Mouse (Mus musculus): Measurements from ENCODE around the gene Cntnap5a. TPM values are rescaled to one million over a fixed set of nuclear protein-coding genes. Genes with fewer than 3 reads are reported as not detected.

Gene Cntnap5a
- not detected in 2 replicates for total RNA-seq (2017)

DNA sequence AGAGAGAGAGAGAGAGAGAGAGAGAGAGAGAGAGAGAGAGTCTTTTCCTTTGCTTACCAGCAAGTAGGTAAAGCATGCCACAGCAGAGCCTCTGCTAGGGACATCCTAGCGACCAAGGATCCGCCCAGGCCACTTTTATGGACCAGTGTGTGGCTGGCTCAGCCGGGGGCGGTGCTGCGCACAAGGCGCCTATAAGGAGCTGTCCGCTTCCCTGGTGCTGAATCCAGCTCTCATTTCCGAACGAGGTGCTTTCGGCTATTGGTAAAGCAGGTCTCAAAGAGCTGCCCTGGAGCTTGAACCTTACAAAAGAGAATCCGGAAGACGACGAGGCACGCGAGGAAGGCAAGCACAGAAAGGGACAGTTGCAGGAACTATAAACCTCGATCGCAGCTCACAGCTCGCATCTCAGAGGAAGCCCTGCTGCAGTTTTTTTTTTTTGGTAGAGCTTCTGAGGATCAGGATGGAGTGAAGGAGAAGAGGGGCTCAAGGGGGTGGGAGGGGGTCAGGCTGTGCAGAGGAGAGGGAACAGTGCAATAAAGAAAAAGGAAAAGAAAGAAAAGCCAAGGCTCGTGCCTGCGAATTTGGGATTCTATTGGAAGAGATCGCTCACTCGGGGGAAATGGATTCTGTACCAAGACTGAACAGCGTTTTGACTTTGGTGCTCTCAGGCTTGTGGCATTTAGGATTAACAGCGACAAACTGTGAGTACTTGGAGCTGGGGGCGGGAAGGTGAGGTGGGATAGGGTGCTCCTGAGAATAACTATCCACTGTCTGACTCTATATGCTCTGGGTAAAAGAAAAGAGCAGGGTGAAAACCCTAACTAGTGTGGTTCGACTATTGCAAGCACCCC is at the start of gene Cntnap5a:
Cntnap5a (plus strand) TSS at position 239 of the 851 bp plus-strand sequence.
- no peak for ATAC-seq (replicated peaks in 1 of 2; ENCODE audit: insufficient read depth in 1 of 2, low FRiP score in 2 of 2, low TSS enrichment in 1 of 2, low read depth in 1 of 2, poor library complexity in 2 of 2, severe bottlenecking in 2 of 2)

- ATAC-seq (replicated peaks in 1 of 2; ENCODE audit: insufficient read depth in 1 of 2, low FRiP score in 2 of 2, low TSS enrichment in 1 of 2, low read depth in 1 of 2, poor library complexity in 2 of 2, severe bottlenecking in 2 of 2): no peak
Observed at GRCm38 (mm10) chr1:115646921-115647320, 37.6 kb upstream of the Cntnap5a start.

DNA sequence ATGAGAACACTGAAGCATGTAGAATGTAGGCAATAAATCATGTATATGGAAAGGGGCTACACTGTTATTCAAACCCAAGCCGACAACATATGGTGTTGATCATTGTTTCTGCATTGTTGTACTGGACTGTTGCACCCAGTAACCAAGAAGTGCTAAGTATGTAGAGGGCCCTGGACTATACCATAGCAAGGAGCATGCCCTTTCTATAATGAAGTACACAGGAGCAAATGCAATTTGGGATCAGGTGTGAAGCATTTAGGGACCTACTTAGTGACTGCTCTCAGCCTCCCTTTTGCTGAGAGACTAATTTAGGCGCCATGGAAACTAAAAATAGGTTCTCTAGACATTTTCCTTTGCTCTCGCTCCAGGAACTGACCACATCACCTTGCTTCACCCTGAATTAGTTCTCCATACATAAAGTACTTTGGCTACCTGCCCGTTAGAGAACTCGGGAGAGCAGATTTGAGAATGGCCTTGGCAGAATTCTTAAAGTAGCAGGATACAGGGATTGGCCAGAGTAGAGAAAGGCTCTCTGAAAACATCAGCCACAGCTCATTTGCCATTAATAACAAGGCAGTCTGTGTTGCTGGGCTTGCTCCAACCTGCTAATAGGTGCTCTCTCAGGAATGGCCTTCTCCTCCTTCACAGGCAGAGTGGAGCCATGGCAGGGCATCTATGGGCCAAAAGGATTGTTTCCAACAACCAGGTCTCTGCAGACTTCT is 26.1 kb upstream of the Cntnap5a start:
- ATAC-seq (replicated peaks in 1 of 2; ENCODE audit: insufficient read depth in 1 of 2, low FRiP score in 2 of 2, low TSS enrichment in 1 of 2, low read depth in 1 of 2, poor library complexity in 2 of 2, severe bottlenecking in 2 of 2): no peak

DNA sequence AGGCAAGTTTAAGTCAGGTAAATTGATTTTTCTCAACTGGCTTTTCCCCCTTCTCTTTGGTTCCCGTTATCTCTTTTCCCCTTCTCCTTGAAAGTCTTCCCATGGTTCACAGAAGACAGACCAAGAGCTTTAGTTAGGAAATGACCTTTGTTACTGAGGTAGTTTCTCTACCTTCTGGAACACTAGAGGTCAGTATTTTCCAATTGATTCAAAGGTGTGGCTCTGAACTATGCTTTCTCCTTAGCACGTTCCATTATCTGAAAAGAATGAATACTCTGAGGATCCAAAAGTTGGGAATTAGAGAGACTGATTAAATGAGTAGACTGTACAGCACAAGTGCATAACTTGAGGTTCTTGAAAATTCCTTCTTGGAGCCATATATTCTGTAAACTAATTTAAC is 1.9 kb downstream of the Cntnap5a start:
- ATAC-seq (replicated peaks in 1 of 2; ENCODE audit: insufficient read depth in 1 of 2, low FRiP score in 2 of 2, low TSS enrichment in 1 of 2, low read depth in 1 of 2, poor library complexity in 2 of 2, severe bottlenecking in 2 of 2): no peak

DNA sequence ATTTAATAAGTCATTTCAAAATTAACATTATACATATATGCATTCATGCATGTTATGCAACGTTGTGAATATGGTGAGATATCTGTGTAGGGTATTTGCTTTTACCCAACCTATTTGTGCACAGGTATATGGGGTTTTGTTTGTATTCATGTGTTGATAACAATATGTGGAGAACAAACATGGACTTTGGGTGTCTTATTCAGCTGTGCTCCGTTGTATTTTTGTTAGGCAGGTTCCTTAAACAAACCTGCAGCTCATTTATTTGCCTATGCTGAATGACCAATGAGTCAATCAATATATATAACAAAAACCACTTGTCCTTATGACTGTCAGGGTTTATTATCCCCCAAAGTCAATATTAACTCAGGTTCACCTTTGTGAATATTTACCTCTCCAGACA is 15.2 kb downstream of the Cntnap5a start:
- ATAC-seq (replicated peaks in 1 of 2; ENCODE audit: insufficient read depth in 1 of 2, low FRiP score in 2 of 2, low TSS enrichment in 1 of 2, low read depth in 1 of 2, poor library complexity in 2 of 2, severe bottlenecking in 2 of 2): no peak

DNA sequence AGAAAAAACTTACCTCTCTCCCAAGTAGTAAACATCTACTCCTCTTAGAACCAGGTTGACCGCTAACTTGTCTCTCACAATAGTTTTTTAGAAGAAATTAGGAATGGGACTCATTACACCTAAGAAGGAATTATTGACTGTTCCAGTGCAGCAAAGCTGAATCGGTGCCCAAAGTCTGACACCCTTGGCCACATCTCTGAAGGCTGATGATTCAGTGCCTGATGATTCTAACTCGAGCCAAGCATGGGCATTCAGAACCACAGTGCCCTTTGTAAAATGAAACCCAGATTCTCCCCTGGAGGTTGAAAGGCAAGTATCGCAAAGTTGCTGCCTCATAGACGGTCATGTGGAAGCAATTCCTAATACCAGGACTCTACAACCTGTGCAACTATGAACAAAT is 58.0 kb downstream of the Cntnap5a start:
- no peak for ATAC-seq (replicated peaks in 1 of 2; ENCODE audit: insufficient read depth in 1 of 2, low FRiP score in 2 of 2, low TSS enrichment in 1 of 2, low read depth in 1 of 2, poor library complexity in 2 of 2, severe bottlenecking in 2 of 2)

- no peak for ATAC-seq (replicated peaks in 1 of 2; ENCODE audit: insufficient read depth in 1 of 2, low FRiP score in 2 of 2, low TSS enrichment in 1 of 2, low read depth in 1 of 2, poor library complexity in 2 of 2, severe bottlenecking in 2 of 2)
Observed at GRCm38 (mm10) chr1:115745569-115745968, 61.0 kb downstream of the Cntnap5a start.

GRCm38 (mm10) chr1:115784737-115785136 is 100.2 kb downstream of the Cntnap5a start:
- ATAC-seq (replicated peaks in 1 of 2; ENCODE audit: insufficient read depth in 1 of 2, low FRiP score in 2 of 2, low TSS enrichment in 1 of 2, low read depth in 1 of 2, poor library complexity in 2 of 2, severe bottlenecking in 2 of 2): no peak

DNA sequence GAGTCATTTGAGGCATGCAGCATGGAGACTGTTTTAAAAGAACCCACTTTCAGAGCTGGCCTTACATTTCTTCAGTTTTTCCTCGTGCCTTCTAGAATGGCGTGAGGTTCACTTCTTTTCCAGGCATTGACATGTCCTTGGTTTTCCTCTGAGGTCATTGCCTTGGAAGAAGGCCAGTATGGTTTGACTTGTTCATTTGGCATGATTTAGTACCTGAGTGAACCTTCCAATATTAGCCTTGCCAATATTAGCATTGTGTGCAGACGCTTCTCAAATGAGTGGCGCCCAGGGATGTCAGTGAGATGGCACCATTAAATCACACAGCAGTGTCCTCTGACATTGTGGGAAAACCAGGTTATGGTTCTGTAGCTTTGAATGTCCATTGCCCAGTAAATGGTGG is 158.0 kb downstream of the Cntnap5a start:
- ATAC-seq (replicated peaks in 1 of 2; ENCODE audit: insufficient read depth in 1 of 2, low FRiP score in 2 of 2, low TSS enrichment in 1 of 2, low read depth in 1 of 2, poor library complexity in 2 of 2, severe bottlenecking in 2 of 2): no peak

- ATAC-seq (replicated peaks in 1 of 2; ENCODE audit: insufficient read depth in 1 of 2, low FRiP score in 2 of 2, low TSS enrichment in 1 of 2, low read depth in 1 of 2, poor library complexity in 2 of 2, severe bottlenecking in 2 of 2): no peak
Observed at GRCm38 (mm10) chr1:115847605-115848004, 163.0 kb downstream of the Cntnap5a start.

GRCm38 (mm10) chr1:115852206-115852605 is 167.7 kb downstream of the Cntnap5a start:
- no peak for ATAC-seq (replicated peaks in 1 of 2; ENCODE audit: insufficient read depth in 1 of 2, low FRiP score in 2 of 2, low TSS enrichment in 1 of 2, low read depth in 1 of 2, poor library complexity in 2 of 2, severe bottlenecking in 2 of 2)

DNA sequence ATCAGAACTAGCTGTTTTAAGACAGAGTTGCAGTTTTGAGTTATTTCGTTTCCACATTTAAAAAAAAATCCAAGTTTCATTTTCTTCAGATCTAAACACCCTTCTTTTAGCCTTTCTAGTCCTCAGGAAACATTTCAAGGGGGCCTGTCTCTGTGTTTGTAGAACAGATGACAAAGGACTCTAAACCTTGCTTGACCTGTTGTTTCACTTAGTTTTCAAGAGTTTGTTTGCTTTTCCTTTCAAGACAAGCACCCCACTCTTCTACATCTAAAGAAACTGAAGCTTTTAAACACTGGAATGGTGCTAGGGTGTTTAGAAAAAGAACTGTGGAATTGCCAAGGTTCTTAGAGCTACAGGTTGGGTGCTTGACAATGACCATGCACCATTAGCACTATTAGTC is 233.8 kb downstream of the Cntnap5a start:
- ATAC-seq (replicated peaks in 1 of 2; ENCODE audit: insufficient read depth in 1 of 2, low FRiP score in 2 of 2, low TSS enrichment in 1 of 2, low read depth in 1 of 2, poor library complexity in 2 of 2, severe bottlenecking in 2 of 2): no peak

DNA sequence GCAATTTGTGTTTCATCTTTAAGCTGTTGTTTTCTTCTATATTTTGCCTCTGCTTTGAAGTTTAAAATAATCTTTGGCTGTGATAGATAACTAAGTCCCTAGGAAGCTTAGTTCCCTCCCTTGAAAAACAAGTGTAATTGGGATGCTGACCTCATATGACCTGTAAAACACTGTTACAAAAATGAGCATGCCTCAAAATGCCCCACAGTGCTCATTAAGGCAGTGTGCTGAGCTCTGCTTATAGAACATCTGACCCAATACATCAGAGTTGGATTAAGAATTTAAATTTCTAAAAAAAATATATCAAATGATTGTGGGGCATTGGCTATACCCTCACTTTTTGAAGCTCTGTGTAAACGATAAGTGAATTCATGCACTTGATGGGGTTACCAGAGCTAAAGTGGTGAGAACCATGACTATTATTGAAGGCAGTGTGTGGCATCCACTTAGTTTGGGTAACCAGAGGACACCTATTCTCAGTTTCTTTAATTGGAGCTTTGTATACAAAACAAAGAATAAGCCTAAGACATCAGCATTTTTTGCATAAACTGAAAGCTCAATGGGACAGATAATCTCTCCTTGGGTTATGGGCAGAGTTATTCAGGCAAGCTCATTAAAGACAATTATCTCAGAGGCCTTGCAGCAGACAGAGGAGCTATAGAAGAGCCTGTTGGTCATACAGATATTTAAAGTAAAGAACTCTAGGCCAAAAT is 241.6 kb downstream of the Cntnap5a start:
- ATAC-seq (replicated peaks in 1 of 2; ENCODE audit: insufficient read depth in 1 of 2, low FRiP score in 2 of 2, low TSS enrichment in 1 of 2, low read depth in 1 of 2, poor library complexity in 2 of 2, severe bottlenecking in 2 of 2): no peak

- no peak for ATAC-seq (replicated peaks in 1 of 2; ENCODE audit: insufficient read depth in 1 of 2, low FRiP score in 2 of 2, low TSS enrichment in 1 of 2, low read depth in 1 of 2, poor library complexity in 2 of 2, severe bottlenecking in 2 of 2)
Observed at GRCm38 (mm10) chr1:115932045-115932444, 247.5 kb downstream of the Cntnap5a start.

GRCm38 (mm10) chr1:115945892-115946291 is 261.3 kb downstream of the Cntnap5a start:
- ATAC-seq (replicated peaks in 1 of 2; ENCODE audit: insufficient read depth in 1 of 2, low FRiP score in 2 of 2, low TSS enrichment in 1 of 2, low read depth in 1 of 2, poor library complexity in 2 of 2, severe bottlenecking in 2 of 2): no peak

GRCm38 (mm10) chr1:115956528-115956927 is 272.0 kb downstream of the Cntnap5a start:
- ATAC-seq (replicated peaks in 1 of 2; ENCODE audit: insufficient read depth in 1 of 2, low FRiP score in 2 of 2, low TSS enrichment in 1 of 2, low read depth in 1 of 2, poor library complexity in 2 of 2, severe bottlenecking in 2 of 2): no peak

DNA sequence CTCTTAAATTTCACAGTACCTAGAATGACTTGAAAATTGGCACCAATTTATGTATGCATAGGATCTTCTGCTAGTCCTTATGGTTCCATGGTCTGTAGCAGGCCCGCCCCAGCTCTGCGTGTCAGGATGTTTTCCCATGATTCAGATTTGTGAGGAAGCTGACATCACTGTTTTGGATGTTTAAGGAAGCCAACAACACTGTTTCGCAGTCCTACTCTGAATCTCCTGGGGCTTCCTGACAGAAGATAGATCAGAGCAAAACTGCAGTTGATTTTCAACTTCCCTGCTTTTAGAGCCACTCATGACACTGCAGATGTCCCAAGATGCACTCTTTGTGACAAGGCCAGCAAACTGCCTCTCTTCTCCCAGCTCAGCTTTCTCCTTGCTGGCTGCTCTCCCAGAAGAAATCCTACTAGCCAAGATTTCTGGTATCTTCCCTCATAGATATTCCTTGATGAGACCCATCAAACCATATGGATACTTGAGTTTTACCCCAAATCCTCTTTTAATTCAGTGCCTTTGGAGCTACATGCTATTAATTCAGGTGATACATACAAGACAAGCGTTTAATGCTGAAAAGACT is 280.5 kb downstream of the Cntnap5a start:
- ATAC-seq (replicated peaks in 1 of 2; ENCODE audit: insufficient read depth in 1 of 2, low FRiP score in 2 of 2, low TSS enrichment in 1 of 2, low read depth in 1 of 2, poor library complexity in 2 of 2, severe bottlenecking in 2 of 2): no peak

- ATAC-seq (replicated peaks in 1 of 2; ENCODE audit: insufficient read depth in 1 of 2, low FRiP score in 2 of 2, low TSS enrichment in 1 of 2, low read depth in 1 of 2, poor library complexity in 2 of 2, severe bottlenecking in 2 of 2): no peak
Observed at GRCm38 (mm10) chr1:115990204-115990603, 305.6 kb downstream of the Cntnap5a start.

Measured in hematopoietic stem cell, adult 5-6 weeks (primary cell).